Mouse (Mus musculus) kidney, embryonic 15.5 days (tissue): ENCODE measurements at regions not wholly inside any gene's neighbourhood (a gene's known extent, or its start where the extent isn't known, plus 50 kb on each side); places are given as distances from the start of the nearest gene placed in this dataset.
A peak's percentile ranks its signal among the peaks of the same experiment; 100 is the strongest.

Experiments used
- ATAC-seq: fragments of 200-750 bp; cut with Nextera tagmentation; replicated peaks from 2 replicates; pipeline ENCODE4 v1.8.0; 2017; ENCODE audit warnings: moderate TSS enrichment; ENCODE audit not compliant: low FRiP score
- H3K27ac ChIP-seq: fragments of 300-500 bp; sonication (generic); 2 replicates; pipeline ENCODE4 v1.5.1; 2015; ENCODE audit warnings: mild to moderate bottlenecking, inconsistent platforms
- H3K27me3 ChIP-seq: fragments of 300-500 bp; sonication (generic); 2 replicates; pipeline ENCODE4 v1.6.1; 2015; ENCODE audit warnings: inconsistent platforms
- H3K36me3 ChIP-seq: fragments of 300-500 bp; sonication (generic); 2 replicates; pipeline ENCODE4 v1.6.1; 2015; ENCODE audit warnings: inconsistent platforms
- H3K4me1 ChIP-seq: fragments of 300-500 bp; sonication (generic); 2 replicates; pipeline ENCODE4 v1.6.1; 2015; ENCODE audit warnings: inconsistent platforms
- H3K4me2 ChIP-seq: fragments of 300-500 bp; sonication (generic); 2 replicates; pipeline ENCODE4 v1.6.1; 2015; ENCODE audit warnings: moderate library complexity, mild to moderate bottlenecking, inconsistent platforms
- H3K4me3 ChIP-seq: fragments of 300-500 bp; sonication (generic); replicated peaks from 2 replicates; pipeline ENCODE4 v1.5.1; 2015; ENCODE audit warnings: mild to moderate bottlenecking, inconsistent platforms
- H3K9ac ChIP-seq: fragments of 300-500 bp; sonication (generic); 2 replicates; pipeline ENCODE4 v1.6.1; 2015; ENCODE audit warnings: mild to moderate bottlenecking, inconsistent platforms
- H3K9me3 ChIP-seq: fragments of 300-500 bp; sonication (generic); replicated peaks from 2 replicates; pipeline ENCODE4 v1.6.1; 2016; ENCODE audit warnings: inconsistent platforms
- WGBS: fragments of 180-500 bp; shearing (Covaris S2); methylation state at CpG from one replicate; pipeline ENCODE4 v1.1.7; 2015; ENCODE audit warnings: mixed read lengths; 5-methylcytosine and 5-hydroxymethylcytosine counted together

- Histone ChIP-seq H3K4me1 (peaks cover 7% of the 10 kb centered on the region), H3K27me3 (no peaks in the 10 kb centered on the region), H3K9ac (no peak overlapping the region), H3K9me3 (no peaks in the 10 kb centered on the region), H3K36me3 (no peaks in the 10 kb centered on the region), H3K4me2 (no peak overlapping the region), H3K4me3 (no peak overlapping the region), H3K27ac (no peak overlapping the region)
- no peak for ATAC-seq
- WGBS: 80% methylated on average over 16 of the region's 16 CpGs
These were observed 98.9 kb upstream of the Nrbf2 start for GRCm38 (mm10) chr10:67383802-67384567.

GRCm38 (mm10) chr10:67384568-67384958 is 99.5 kb upstream of the Nrbf2 start:
- Histone ChIP-seq H3K9me3 (no peaks in the 10 kb centered on the region), H3K36me3 (no peaks in the 10 kb centered on the region), H3K9ac (no peak overlapping the region), H3K4me1 (peaks cover 7% of the 10 kb centered on the region), H3K27me3 (no peaks in the 10 kb centered on the region), H3K27ac (no peak overlapping the region), H3K4me2 (no peak overlapping the region), H3K4me3 (no peak overlapping the region)
- 44% methylated on average over 4 of the region's 4 CpGs for WGBS
- peak; percentile 69 for ATAC-seq

GRCm38 (mm10) chr10:67385966-67386365 is 100.9 kb upstream of the Nrbf2 start:
- H3K4me2 ChIP-seq: no peak overlapping the region
- H3K4me1 ChIP-seq: peaks cover 7% of the 10 kb centered on the region
- H3K9ac ChIP-seq: no peak overlapping the region
- H3K9me3 ChIP-seq: no peaks in the 10 kb centered on the region
- ATAC-seq: no peak
- no peaks in the 10 kb centered on the region for H3K36me3 ChIP-seq
- H3K27me3 ChIP-seq: no peaks in the 10 kb centered on the region
- no peak overlapping the region for H3K4me3 ChIP-seq
- WGBS: 77% methylated on average over 5 of the region's 5 CpGs
- no peak overlapping the region for H3K27ac ChIP-seq

- no peaks in the 10 kb centered on the region for H3K36me3 ChIP-seq
- ATAC-seq: no peak
- no peak overlapping the region for H3K4me2 ChIP-seq
- no peaks in the 10 kb centered on the region for H3K27me3 ChIP-seq
- H3K4me3 ChIP-seq: no peak overlapping the region
- 66% methylated on average over 6 of the region's 6 CpGs for WGBS
- no peak overlapping the region for H3K9ac ChIP-seq
- no peak overlapping the region for H3K27ac ChIP-seq
- H3K9me3 ChIP-seq: no peaks in the 10 kb centered on the region
- peaks cover 7% of the 10 kb centered on the region for H3K4me1 ChIP-seq
These were observed 103.7 kb upstream of the Nrbf2 start for GRCm38 (mm10) chr10:67388755-67389154.

- ATAC-seq: no peak
- H3K27me3 ChIP-seq: no peaks in the 10 kb centered on the region
- no peak overlapping the region for H3K4me3 ChIP-seq
- 67% methylated on average over 5 of the region's 5 CpGs for WGBS
- H3K27ac ChIP-seq: no peak overlapping the region
- H3K36me3 ChIP-seq: no peaks in the 10 kb centered on the region
- H3K4me1 ChIP-seq: no peaks in the 10 kb centered on the region
- no peak overlapping the region for H3K9ac ChIP-seq
- H3K9me3 ChIP-seq: no peaks in the 10 kb centered on the region
- no peak overlapping the region for H3K4me2 ChIP-seq
These were observed 115.3 kb upstream of the Nrbf2 start for GRCm38 (mm10) chr10:67400434-67400833.

- no peaks in the 10 kb centered on the region for H3K9me3 ChIP-seq
- no peak for ATAC-seq
- H3K36me3 ChIP-seq: no peaks in the 10 kb centered on the region
- H3K27ac ChIP-seq: no peak overlapping the region
- H3K27me3 ChIP-seq: no peaks in the 10 kb centered on the region
- no peak overlapping the region for H3K9ac ChIP-seq
- 52% methylated on average over 6 of the region's 6 CpGs for WGBS
- H3K4me1 ChIP-seq: no peaks in the 10 kb centered on the region
- H3K4me3 ChIP-seq: no peak overlapping the region
- no peak overlapping the region for H3K4me2 ChIP-seq
These were observed 116.3 kb upstream of the Nrbf2 start for GRCm38 (mm10) chr10:67401409-67401808.

GRCm38 (mm10) chr10:67417529-67417928 is 117.7 kb upstream of the Egr2 start:
- Histone ChIP-seq H3K27me3 (no peaks in the 10 kb centered on the region), H3K4me2 (no peak overlapping the region), H3K36me3 (no peaks in the 10 kb centered on the region), H3K9me3 (no peaks in the 10 kb centered on the region), H3K4me1 (no peaks in the 10 kb centered on the region), H3K9ac (no peak overlapping the region), H3K27ac (no peak overlapping the region), H3K4me3 (no peak overlapping the region)
- no peak for ATAC-seq
- WGBS: 93% methylated on average over 8 of the region's 8 CpGs

GRCm38 (mm10) chr10:67420761-67421160 is 114.5 kb upstream of the Egr2 start:
- H3K4me2 ChIP-seq: no peak overlapping the region
- H3K9ac ChIP-seq: no peak overlapping the region
- WGBS: 68% methylated on average over 5 of the region's 5 CpGs
- no peaks in the 10 kb centered on the region for H3K36me3 ChIP-seq
- ATAC-seq: no peak
- H3K27me3 ChIP-seq: no peaks in the 10 kb centered on the region
- no peak overlapping the region for H3K4me3 ChIP-seq
- no peaks in the 10 kb centered on the region for H3K4me1 ChIP-seq
- no peaks in the 10 kb centered on the region for H3K9me3 ChIP-seq
- H3K27ac ChIP-seq: no peak overlapping the region

- no peaks in the 10 kb centered on the region for H3K4me1 ChIP-seq
- no peak overlapping the region for H3K4me2 ChIP-seq
- H3K27ac ChIP-seq: no peak overlapping the region
- 85% methylated on average over 6 of the region's 6 CpGs for WGBS
- no peak overlapping the region for H3K9ac ChIP-seq
- H3K36me3 ChIP-seq: no peaks in the 10 kb centered on the region
- no peak overlapping the region for H3K4me3 ChIP-seq
- no peak for ATAC-seq
- H3K9me3 ChIP-seq: no peaks in the 10 kb centered on the region
- no peaks in the 10 kb centered on the region for H3K27me3 ChIP-seq
These were observed 109.9 kb upstream of the Egr2 start for GRCm38 (mm10) chr10:67425407-67425806.

- H3K36me3 ChIP-seq: no peaks in the 10 kb centered on the region
- no peak for ATAC-seq
- WGBS: 51% methylated on average over 10 of the region's 10 CpGs
- no peak overlapping the region for H3K9ac ChIP-seq
- H3K9me3 ChIP-seq: no peaks in the 10 kb centered on the region
- no peak overlapping the region for H3K27ac ChIP-seq
- H3K27me3 ChIP-seq: no peaks in the 10 kb centered on the region
- no peaks in the 10 kb centered on the region for H3K4me1 ChIP-seq
- H3K4me2 ChIP-seq: no peak overlapping the region
- no peak overlapping the region for H3K4me3 ChIP-seq
These were observed 108.1 kb upstream of the Egr2 start for GRCm38 (mm10) chr10:67427220-67427619.

GRCm38 (mm10) chr10:67430805-67431204 is 104.5 kb upstream of the Egr2 start:
- H3K4me3 ChIP-seq: no peak overlapping the region
- no peaks in the 10 kb centered on the region for H3K9me3 ChIP-seq
- no peak overlapping the region for H3K9ac ChIP-seq
- H3K4me2 ChIP-seq: no peak overlapping the region
- WGBS: 83% methylated on average over 2 of the region's 2 CpGs
- no peaks in the 10 kb centered on the region for H3K27me3 ChIP-seq
- ATAC-seq: no peak
- H3K36me3 ChIP-seq: no peaks in the 10 kb centered on the region
- no peaks in the 10 kb centered on the region for H3K4me1 ChIP-seq
- no peak overlapping the region for H3K27ac ChIP-seq

GRCm38 (mm10) chr10:67439042-67439635 is 96.1 kb upstream of the Egr2 start:
- H3K9ac ChIP-seq: no peak overlapping the region
- no peak overlapping the region for H3K27ac ChIP-seq
- no peak for ATAC-seq
- H3K9me3 ChIP-seq: no peaks in the 10 kb centered on the region
- H3K36me3 ChIP-seq: no peaks in the 10 kb centered on the region
- H3K4me3 ChIP-seq: no peak overlapping the region
- H3K4me2 ChIP-seq: no peak overlapping the region
- no peaks in the 10 kb centered on the region for H3K4me1 ChIP-seq
- 85% methylated on average over 15 of the region's 15 CpGs for WGBS
- H3K27me3 ChIP-seq: no peaks in the 10 kb centered on the region

- no peak overlapping the region for H3K4me3 ChIP-seq
- H3K27me3 ChIP-seq: no peaks in the 10 kb centered on the region
- no peak for ATAC-seq
- no peak overlapping the region for H3K27ac ChIP-seq
- no peak overlapping the region for H3K9ac ChIP-seq
- H3K9me3 ChIP-seq: no peaks in the 10 kb centered on the region
- no peak overlapping the region for H3K4me2 ChIP-seq
- WGBS: 84% methylated on average over 5 of the region's 5 CpGs
- no peaks in the 10 kb centered on the region for H3K4me1 ChIP-seq
- no peaks in the 10 kb centered on the region for H3K36me3 ChIP-seq
These were observed 95.4 kb upstream of the Egr2 start for GRCm38 (mm10) chr10:67439844-67440243.
